Mouse (Mus musculus) hindbrain, embryonic 12.5 days (tissue): Measurements from ENCODE around the gene Tnnc1. TPM values are rescaled to one million over a fixed set of nuclear protein-coding genes. Genes with fewer than 3 reads are reported as not detected.

Experiments
- ATAC-seq: fragments of 200-750 bp; cut with Nextera tagmentation; 2 replicates; pipeline ENCODE4 v1.8.0; 2017; ENCODE audit warnings: moderate TSS enrichment; ENCODE audit not compliant: low FRiP score
- H3K27ac ChIP-seq: fragments of 300-500 bp; sonication (generic); 2 replicates; pipeline ENCODE4 v1.5.1; 2016; ENCODE audit warnings: mild to moderate bottlenecking
- H3K27me3 ChIP-seq: fragments of 300-500 bp; sonication (generic); 2 replicates; pipeline ENCODE4 v1.6.1; 2016; ENCODE audit warnings: mild to moderate bottlenecking
- H3K36me3 ChIP-seq: fragments of 300-500 bp; sonication (generic); 2 replicates; pipeline ENCODE4 v1.6.1; 2016; ENCODE audit warnings: mild to moderate bottlenecking
- H3K4me1 ChIP-seq: fragments of 300-500 bp; sonication (generic); 2 replicates; pipeline ENCODE4 v1.6.1; 2016
- H3K4me2 ChIP-seq: fragments of 300-500 bp; sonication (generic); replicated peaks from 2 replicates; pipeline ENCODE4 v1.6.1; 2016; ENCODE audit warnings: mild to moderate bottlenecking
- H3K4me3 ChIP-seq: fragments of 300-500 bp; sonication (generic); 2 replicates; pipeline ENCODE4 v1.5.1; 2016; ENCODE audit warnings: mild to moderate bottlenecking
- H3K9ac ChIP-seq: fragments of 300-500 bp; sonication (generic); 2 replicates; pipeline ENCODE4 v1.6.1; 2016; ENCODE audit warnings: mild to moderate bottlenecking, moderate library complexity
- H3K9me3 ChIP-seq: fragments of 300-500 bp; sonication (generic); replicated peaks from 2 replicates; pipeline ENCODE4 v1.6.1; 2016; ENCODE audit warnings: mild to moderate bottlenecking
- WGBS: fragments of 180-500 bp; shearing (Covaris S2); methylation state at CpG from one replicate; pipeline ENCODE4 v1.1.7; 2016; 5-methylcytosine and 5-hydroxymethylcytosine counted together
- polyA plus RNA-seq: library from polyadenylated mRNA; unstranded; fragments of >200 nt; fragmentation: Nextera tagmentation; extraction: Ambion mirVana; gene quantifications from 2 replicates; pipeline ENCODE4 v1.2.1, GENCODE M21; 2016

Gene Tnnc1
- polyA plus RNA-seq = 10.5 and 49.9 TPM in 2 replicates

DNA sequence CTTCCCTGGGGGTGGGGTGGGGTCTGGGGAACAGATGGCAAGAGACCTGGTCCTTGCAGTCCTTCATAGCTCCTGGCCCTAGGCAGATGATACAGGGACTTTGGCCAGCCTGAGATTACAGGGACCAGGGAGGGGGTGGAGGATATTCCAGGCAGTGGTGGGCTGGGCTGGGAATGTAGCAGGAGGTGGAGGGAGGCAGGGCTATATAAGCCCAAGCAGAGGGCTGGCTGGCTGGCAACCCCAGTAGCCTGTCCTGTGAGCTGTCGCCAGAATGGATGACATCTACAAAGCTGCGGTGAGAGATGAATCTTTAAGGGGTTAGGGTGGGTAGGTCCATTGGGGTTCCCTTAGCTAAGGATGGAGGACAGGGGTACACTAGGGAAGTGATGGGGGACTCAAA is at the start of gene Tnnc1:
TSS of gene Tnnc1 (plus strand) at position 229 of the 400 bp plus-strand sequence.
- Histone ChIP-seq H3K27me3 (no peaks in the 10 kb centered on the region), H3K4me1 (peaks cover 26% of the 10 kb centered on the region), H3K27ac (peak within 1 kb of the TSS; percentile 88; the same call in 1 of the 2 replicates), H3K9ac (peak within 1 kb of the TSS; percentile 92), H3K36me3 (peaks cover 11% of the 10 kb centered on the region), H3K4me3 (peak within 1 kb of the TSS; percentile 78; the same call in 1 of the 2 replicates), H3K4me2 (peak within 1 kb of the TSS; percentile 97), H3K9me3 (no peaks in the 10 kb centered on the region)
- ATAC-seq = no peak
- WGBS = 79% methylated on average over 2 of the region's 2 CpGs

DNA sequence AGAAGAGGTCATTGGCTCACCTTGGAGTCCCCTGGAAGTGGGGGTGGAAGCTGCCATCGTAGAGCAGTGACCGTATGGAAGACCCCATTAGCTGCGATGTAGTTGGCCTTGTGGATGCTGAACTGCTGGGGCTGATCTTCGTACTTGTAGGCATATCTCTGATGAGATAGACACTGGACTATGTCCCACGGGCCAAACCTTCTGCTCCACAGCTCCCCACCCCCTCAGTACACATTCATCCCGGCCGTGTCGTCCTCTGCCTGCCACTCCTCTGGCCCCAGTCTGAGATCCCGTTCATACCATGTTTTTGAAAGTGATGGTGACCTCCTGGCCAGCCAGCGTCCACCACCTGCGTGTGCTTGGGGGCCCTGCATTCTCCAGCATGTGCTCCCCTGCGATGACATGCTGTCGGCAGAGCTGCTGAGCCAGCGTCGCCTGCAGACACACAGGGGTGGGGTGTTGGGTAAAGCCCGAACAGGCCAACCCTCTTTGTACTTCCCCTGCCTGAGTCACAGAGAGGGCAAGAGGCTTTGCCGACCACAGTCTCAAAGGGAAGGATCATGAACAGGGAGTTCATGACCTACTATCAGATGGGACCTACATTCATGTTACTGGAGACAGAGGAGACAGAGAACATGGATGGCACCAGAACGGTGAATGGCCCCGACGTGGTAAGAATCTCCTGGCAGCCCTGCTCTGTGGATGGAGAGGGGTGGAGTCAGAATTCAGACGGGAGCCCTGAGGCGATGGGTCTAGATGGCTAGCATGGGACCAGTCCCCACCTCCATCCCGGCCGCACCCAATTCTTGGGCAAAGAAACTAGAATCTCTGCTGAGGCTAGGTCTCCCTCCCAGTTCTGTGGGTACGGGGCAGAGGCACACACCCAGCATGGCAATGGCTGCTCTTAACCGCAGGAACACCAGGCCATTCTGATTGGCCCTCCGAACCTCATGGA is 47.6 kb upstream of the Tnnc1 start:
- Histone ChIP-seq H3K4me1 (peaks cover 1% of the 10 kb centered on the region; the same call in 1 of the 2 replicates), H3K27ac (no peak overlapping the region), H3K36me3 (no peaks in the 10 kb centered on the region), H3K9ac (no peak overlapping the region), H3K4me3 (no peak overlapping the region), H3K9me3 (no peaks in the 10 kb centered on the region), H3K4me2 (no peak overlapping the region), H3K27me3 (no peaks in the 10 kb centered on the region)
- 75% methylated on average over 27 of the region's 27 CpGs for WGBS
- ATAC-seq = no peak

DNA sequence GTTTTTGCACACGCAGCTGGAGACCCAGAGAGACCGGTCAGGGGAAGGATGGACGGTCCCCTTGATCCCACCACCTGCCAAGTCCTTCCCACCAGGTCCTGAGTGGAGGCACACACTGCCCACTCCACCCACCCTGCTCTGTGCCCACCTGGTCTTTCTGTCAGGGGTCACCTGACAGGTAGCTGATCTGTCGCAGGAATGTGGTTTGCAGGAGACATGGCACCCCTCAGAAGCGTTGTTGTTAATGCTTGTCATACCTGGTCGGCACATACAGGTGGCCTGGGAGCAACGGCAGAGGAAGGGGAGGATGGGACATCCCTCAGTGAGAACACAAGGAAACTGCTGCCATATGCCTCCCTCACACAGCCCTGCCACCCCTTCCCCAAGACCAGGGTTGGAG is 46.9 kb upstream of the Tnnc1 start:
- WGBS = 90% methylated on average over 7 of the region's 7 CpGs
- no peaks in the 10 kb centered on the region for H3K9me3 ChIP-seq
- H3K4me3 ChIP-seq = no peak overlapping the region
- no peak overlapping the region for H3K27ac ChIP-seq
- no peaks in the 10 kb centered on the region for H3K27me3 ChIP-seq
- no peak overlapping the region for H3K9ac ChIP-seq
- peaks cover 7% of the 10 kb centered on the region for H3K4me1 ChIP-seq
- H3K4me2 ChIP-seq = no peak overlapping the region
- no peak for ATAC-seq
- H3K36me3 ChIP-seq = no peaks in the 10 kb centered on the region

DNA sequence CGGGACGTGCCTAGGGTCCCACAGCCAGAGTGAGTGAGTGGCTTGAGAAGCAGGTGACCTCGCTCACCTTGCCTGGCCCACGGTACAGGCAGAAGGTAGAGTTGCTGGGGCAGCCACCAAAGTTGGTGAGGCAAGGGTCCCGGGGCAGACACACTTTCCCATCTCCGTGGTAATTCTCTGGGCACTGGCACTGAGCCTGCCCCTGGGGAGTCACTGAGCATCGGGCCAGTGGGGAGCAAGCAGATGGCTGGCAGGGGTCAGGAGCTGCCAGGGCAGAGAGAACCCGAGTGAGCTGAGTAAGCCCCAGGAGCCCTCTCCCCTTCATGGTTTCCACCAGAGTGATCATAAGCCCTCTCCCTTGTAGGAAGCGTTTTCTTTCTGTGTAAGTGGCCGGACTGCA is 46.5 kb upstream of the Tnnc1 start:
- Histone ChIP-seq H3K27me3 (no peaks in the 10 kb centered on the region), H3K4me3 (no peak overlapping the region), H3K36me3 (no peaks in the 10 kb centered on the region), H3K4me2 (no peak overlapping the region), H3K27ac (no peak overlapping the region), H3K4me1 (peaks cover 10% of the 10 kb centered on the region), H3K9me3 (no peaks in the 10 kb centered on the region), H3K9ac (no peak overlapping the region)
- ATAC-seq = no peak
- WGBS = 66% methylated on average over 10 of the region's 10 CpGs

DNA sequence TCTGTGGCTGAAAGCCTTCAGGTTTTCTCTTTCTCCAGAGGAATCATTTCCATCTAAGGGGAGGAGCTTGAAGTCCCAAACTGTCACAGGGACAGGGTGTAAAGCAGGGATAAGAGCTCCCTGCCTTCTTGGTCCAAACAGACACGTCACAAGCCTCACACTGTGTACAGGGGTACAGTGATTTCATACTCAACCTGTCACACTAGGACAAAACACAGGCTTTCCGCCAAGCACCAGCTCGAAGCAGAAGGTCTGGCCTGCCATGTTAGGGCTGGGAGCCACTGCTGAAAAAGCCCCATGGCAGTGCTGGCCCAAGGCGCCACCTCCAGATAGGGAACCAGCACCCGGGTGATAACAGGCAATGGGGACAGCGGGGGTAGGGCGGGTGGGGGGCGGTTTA is 44.0 kb upstream of the Tnnc1 start:
- no peaks in the 10 kb centered on the region for H3K36me3 ChIP-seq
- H3K27ac ChIP-seq = no peak overlapping the region
- H3K9me3 ChIP-seq = no peaks in the 10 kb centered on the region
- H3K4me3 ChIP-seq = no peak overlapping the region
- no peaks in the 10 kb centered on the region for H3K27me3 ChIP-seq
- no peak for ATAC-seq
- peaks cover 10% of the 10 kb centered on the region for H3K4me1 ChIP-seq
- 88% methylated on average over 8 of the region's 8 CpGs for WGBS
- H3K9ac ChIP-seq = no peak overlapping the region
- no peak overlapping the region for H3K4me2 ChIP-seq

DNA sequence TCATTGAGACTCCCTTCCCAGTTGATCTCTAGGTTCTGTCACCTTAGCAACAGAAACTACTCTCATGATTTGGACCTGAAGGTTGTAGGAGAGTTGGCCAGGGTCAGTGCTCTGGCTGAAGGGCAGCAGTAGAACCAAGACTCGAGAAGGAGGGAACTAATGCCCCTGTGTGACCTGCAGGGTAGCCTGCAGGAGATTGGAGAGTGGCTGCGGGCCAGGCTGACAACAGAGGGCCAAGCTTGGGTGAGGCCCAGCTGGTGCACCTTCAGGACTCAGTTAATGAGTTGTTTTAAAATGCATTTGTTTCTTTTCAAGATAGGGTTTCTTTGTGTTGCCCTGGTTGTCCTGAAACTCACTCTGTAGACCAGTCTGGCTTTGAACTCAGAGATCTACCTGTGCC is 43.1 kb upstream of the Tnnc1 start:
- H3K27ac ChIP-seq = no peak overlapping the region
- H3K4me3 ChIP-seq = no peak overlapping the region
- 58% methylated on average over 2 of the region's 2 CpGs for WGBS
- no peak overlapping the region for H3K9ac ChIP-seq
- H3K4me1 ChIP-seq = peaks cover 10% of the 10 kb centered on the region
- H3K36me3 ChIP-seq = peaks cover 6% of the 10 kb centered on the region; the same call in 1 of the 2 replicates
- no peak overlapping the region for H3K4me2 ChIP-seq
- no peak for ATAC-seq
- H3K9me3 ChIP-seq = no peaks in the 10 kb centered on the region
- no peaks in the 10 kb centered on the region for H3K27me3 ChIP-seq

DNA sequence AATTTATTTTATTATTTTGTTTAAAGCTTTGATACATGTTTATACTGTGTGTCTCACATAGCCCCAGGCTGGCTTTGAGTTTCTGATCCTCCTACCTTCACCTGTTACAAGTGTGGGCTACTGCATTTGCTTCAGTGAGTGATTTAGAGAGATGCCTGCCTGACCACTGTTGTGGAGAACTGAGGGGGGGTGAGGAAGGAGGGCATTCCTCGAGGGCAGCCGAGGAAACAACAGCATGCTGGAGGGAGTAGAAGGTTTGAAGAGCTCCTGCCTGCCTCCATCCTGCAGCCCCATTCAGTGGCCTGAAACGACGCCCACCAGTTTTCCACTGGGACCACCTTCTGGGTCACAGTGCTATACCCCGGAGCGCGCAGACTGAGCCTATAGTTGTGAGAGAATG is 42.7 kb upstream of the Tnnc1 start:
- ATAC-seq = no peak
- no peak overlapping the region for H3K27ac ChIP-seq
- no peak overlapping the region for H3K4me2 ChIP-seq
- H3K4me3 ChIP-seq = no peak overlapping the region
- 45% methylated on average over 7 of the region's 7 CpGs for WGBS
- no peaks in the 10 kb centered on the region for H3K9me3 ChIP-seq
- peaks cover 10% of the 10 kb centered on the region for H3K36me3 ChIP-seq
- H3K27me3 ChIP-seq = no peaks in the 10 kb centered on the region
- no peak overlapping the region for H3K9ac ChIP-seq
- H3K4me1 ChIP-seq = peaks cover 10% of the 10 kb centered on the region

DNA sequence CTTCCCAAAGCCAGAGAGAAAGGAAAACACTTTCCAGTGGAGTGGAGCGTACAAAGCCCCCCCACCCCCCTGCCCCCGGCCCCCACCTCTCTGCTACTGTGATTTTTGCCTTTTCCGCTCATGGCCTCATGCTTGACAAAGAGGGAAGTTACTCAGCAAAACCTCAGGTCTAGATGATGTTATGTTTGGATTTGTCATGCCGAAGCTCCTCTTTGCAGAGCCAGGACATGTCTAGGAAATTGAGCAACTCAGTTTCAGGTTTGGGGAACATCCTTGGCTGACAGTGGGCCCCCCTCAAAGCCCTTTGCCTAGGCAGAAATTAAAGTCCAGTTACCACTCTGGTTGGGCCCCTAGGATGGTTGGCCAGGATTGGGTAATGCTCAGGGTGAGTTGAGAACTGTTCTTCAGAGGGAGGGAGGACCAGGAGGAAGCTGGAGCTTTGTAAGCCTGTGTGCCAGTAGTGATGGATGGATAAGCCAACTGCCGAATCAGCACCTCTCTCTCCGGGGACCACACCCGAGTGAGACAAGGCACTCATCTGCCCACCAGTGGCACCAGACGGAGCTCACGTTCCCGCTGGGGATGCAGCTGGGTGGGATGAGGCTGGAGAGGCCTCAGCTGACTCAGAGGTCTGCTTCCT is 42.0 kb upstream of the Tnnc1 start:
- Histone ChIP-seq H3K9ac (no peak overlapping the region), H3K27me3 (no peaks in the 10 kb centered on the region), H3K4me3 (no peak overlapping the region), H3K4me1 (peaks cover 10% of the 10 kb centered on the region), H3K4me2 (no peak overlapping the region), H3K36me3 (peaks cover 17% of the 10 kb centered on the region), H3K9me3 (no peaks in the 10 kb centered on the region), H3K27ac (no peak overlapping the region)
- ATAC-seq = no peak
- 61% methylated on average over 10 of the region's 10 CpGs for WGBS

DNA sequence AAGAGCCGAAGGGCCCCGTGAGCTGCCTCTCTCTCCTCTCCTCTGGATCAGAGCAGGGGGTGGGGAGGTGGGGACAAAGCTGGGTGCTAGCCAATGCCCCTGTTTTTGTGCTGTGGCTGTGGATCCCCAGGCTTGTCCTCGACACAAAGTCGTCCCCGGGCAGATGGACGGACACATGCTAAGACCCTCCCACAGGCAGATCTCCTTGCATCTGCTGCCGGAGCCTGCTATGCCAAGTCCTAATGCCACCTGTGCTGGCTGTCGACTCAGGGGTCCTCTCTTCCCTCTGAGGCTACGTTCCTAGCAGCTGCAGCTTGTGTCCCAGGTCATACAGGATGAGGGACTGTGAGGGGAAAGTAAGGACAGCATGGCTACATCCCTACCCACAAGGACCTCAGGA is 41.3 kb upstream of the Tnnc1 start:
- Histone ChIP-seq H3K4me1 (peaks cover 10% of the 10 kb centered on the region), H3K27me3 (no peaks in the 10 kb centered on the region), H3K4me2 (no peak overlapping the region), H3K9me3 (no peaks in the 10 kb centered on the region), H3K9ac (no peak overlapping the region), H3K27ac (no peak overlapping the region), H3K4me3 (no peak overlapping the region), H3K36me3 (peaks cover 24% of the 10 kb centered on the region)
- no peak for ATAC-seq
- WGBS = 63% methylated on average over 9 of the region's 9 CpGs

DNA sequence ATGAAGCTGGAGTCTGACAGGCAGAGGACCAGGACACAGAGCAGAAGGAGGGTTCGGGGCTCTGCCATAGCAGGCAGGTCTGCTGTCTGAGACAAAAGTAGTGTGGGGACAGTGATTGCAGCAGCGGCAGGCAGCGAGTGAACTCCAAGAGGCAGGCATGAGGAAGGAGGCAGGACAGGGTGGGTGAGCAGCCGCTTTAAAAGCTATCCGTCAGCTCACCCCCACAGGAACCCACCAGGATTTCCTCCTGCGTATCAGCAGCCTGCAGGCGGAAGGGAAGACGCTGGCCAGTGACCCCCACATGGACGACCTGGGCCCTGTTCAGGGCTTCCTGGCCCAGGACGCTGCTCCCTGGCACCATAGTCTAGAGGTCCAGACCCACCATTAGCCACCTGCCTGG is 39.7 kb upstream of the Tnnc1 start, which contains the start of gene Stab1:
TSS of gene Stab1 (minus strand) at position 217 of the 400 bp plus-strand sequence.
- Histone ChIP-seq H3K27me3 (no peaks in the 10 kb centered on the region), H3K36me3 (peaks cover 40% of the 10 kb centered on the region), H3K9me3 (no peaks in the 10 kb centered on the region), H3K27ac (peak within 1 kb of the TSS; percentile 18; the same call in 1 of the 2 replicates), H3K9ac (peak within 1 kb of the TSS; percentile 18; the same call in 1 of the 2 replicates), H3K4me3 (no peak within 1 kb of the TSS), H3K4me2 (no peak within 1 kb of the TSS), H3K4me1 (peaks cover 10% of the 10 kb centered on the region)
- WGBS = 62% methylated on average over 10 of the region's 10 CpGs
- ATAC-seq = no peak

DNA sequence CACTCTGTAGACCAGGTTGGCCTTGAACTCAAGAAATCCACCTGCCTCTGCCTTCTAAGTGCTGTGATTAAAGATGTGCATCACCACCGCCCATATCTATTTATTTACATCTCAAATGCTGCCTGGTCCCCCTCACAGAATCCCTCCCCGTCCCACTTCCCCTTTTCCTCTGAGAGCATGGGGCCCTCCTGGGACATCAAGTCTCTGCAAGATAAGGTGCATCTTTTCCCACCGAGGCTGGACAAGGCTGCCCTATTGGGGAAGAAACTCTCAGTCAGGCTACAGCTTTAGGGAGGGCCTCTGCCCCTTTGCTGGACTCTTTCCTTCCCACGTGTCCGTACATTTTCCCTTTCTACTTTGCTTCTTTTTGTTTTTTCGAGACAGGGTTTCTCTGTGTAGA is 38.6 kb upstream of the Tnnc1 start:
- Histone ChIP-seq H3K4me1 (peaks cover 10% of the 10 kb centered on the region), H3K27me3 (no peaks in the 10 kb centered on the region), H3K4me3 (no peak overlapping the region), H3K9ac (no peak overlapping the region), H3K4me2 (no peak overlapping the region), H3K27ac (no peak overlapping the region), H3K9me3 (no peaks in the 10 kb centered on the region), H3K36me3 (peaks cover 51% of the 10 kb centered on the region)
- 83% methylated on average over 6 of the region's 6 CpGs for WGBS
- ATAC-seq = no peak

DNA sequence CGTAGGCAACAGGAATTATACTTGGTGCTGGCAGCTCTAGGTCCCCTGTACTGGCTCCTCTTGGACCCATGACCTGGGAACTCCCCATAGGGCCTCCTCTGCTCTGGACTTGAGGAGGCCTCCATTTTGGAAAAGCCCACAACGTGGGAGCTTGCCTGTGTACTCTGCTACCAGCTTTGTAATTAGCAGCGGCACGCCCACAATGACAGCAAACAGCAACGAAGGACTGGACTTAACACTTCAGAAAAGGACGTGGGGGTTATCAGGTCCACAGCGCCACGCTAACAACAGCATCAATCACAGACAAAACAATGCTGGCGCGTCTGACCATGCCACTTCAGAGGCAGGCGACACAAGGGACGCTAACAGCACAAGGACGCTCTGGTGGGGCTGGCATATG is 37.1 kb upstream of the Tnnc1 start:
- ATAC-seq = no peak
- H3K9me3 ChIP-seq = no peaks in the 10 kb centered on the region
- H3K36me3 ChIP-seq = peaks cover 65% of the 10 kb centered on the region
- WGBS = 80% methylated on average over 13 of the region's 13 CpGs
- no peak overlapping the region for H3K4me3 ChIP-seq
- H3K27ac ChIP-seq = no peak overlapping the region
- H3K4me1 ChIP-seq = peaks cover 5% of the 10 kb centered on the region
- H3K9ac ChIP-seq = no peak overlapping the region
- no peaks in the 10 kb centered on the region for H3K27me3 ChIP-seq
- H3K4me2 ChIP-seq = no peak overlapping the region
